Mouse (Mus musculus) c-Kit-negative CD71-positive TER-119-positive erythroid progenitor cells, embryonic 14.5 days (primary cell): Measurements from ENCODE around the gene Ppfia4.

Source experiments
- DNase-seq: peaks from one replicate; pipeline ENCODE4 v3.0.0-alpha.2; 2013; ENCODE audit warnings: low read depth, low spot score

Ppfia4 gene

GRCm38 (mm10) chr1:134298636-134299411 is 33.9 kb downstream of the Ppfia4 start:
- DNase-seq: no peak

- no peak for DNase-seq
These were observed 35.5 kb downstream of the Ppfia4 start for GRCm38 (mm10) chr1:134297265-134297664.

GRCm38 (mm10) chr1:134293738-134294604 is 38.8 kb downstream of the Ppfia4 start:
- DNase-seq: no peak

- no peak for DNase-seq
These were observed 39.5 kb downstream of the Ppfia4 start for GRCm38 (mm10) chr1:134293276-134293675.

- DNase-seq: no peak
These were observed 40.1 kb downstream of the Ppfia4 start for GRCm38 (mm10) chr1:134292601-134293000.

GRCm38 (mm10) chr1:134292073-134292472 is 40.7 kb downstream of the Ppfia4 start:
- no peak for DNase-seq

GRCm38 (mm10) chr1:134291555-134291954 is 41.2 kb downstream of the Ppfia4 start:
- DNase-seq: no peak

- DNase-seq: no peak
These were observed 41.8 kb downstream of the Ppfia4 start for GRCm38 (mm10) chr1:134290909-134291308.

GRCm38 (mm10) chr1:134290300-134290699 is 42.4 kb downstream of the Ppfia4 start:
- no peak for DNase-seq

GRCm38 (mm10) chr1:134289598-134290099 is 43.1 kb downstream of the Ppfia4 start, which contains the start of gene Myog:
Gene Myog (plus strand): TSS chr1:134289989.
- no peak for DNase-seq

GRCm38 (mm10) chr1:134288239-134288638 is 44.5 kb downstream of the Ppfia4 start:
- DNase-seq: no peak

- DNase-seq: no peak
These were observed 47.1 kb downstream of the Ppfia4 start for GRCm38 (mm10) chr1:134285458-134286120.

GRCm38 (mm10) chr1:134283108-134283507 is 49.6 kb downstream of the Ppfia4 start:
- DNase-seq: no peak

- DNase-seq: no peak
These were observed 50.4 kb downstream of the Ppfia4 start for GRCm38 (mm10) chr1:134282342-134282741.

GRCm38 (mm10) chr1:134281563-134281962 is 51.2 kb downstream of the Ppfia4 start:
- no peak for DNase-seq

- no peak for DNase-seq
These were observed 52.6 kb downstream of the Ppfia4 start for GRCm38 (mm10) chr1:134280174-134280573.

GRCm38 (mm10) chr1:134276823-134277222 is 55.9 kb downstream of the Ppfia4 start:
- no peak for DNase-seq

GRCm38 (mm10) chr1:134275616-134276464 is 56.9 kb downstream of the Ppfia4 start:
- DNase-seq: no peak

GRCm38 (mm10) chr1:134274483-134274920 is 58.2 kb downstream of the Ppfia4 start:
- no peak for DNase-seq

- no peak for DNase-seq
These were observed 59.0 kb downstream of the Ppfia4 start for GRCm38 (mm10) chr1:134273493-134274395.
